Mouse (Mus musculus) heart, adult 8-10 months (tissue): ENCODE data around the gene Ebf1. TPM values are rescaled to one million over a fixed set of nuclear protein-coding genes. Genes with fewer than 3 reads are reported as not detected.

ENCODE experiments used
- DNase-seq: peaks from one replicate; pipeline ENCODE4 v3.0.0; 2022; ENCODE audit warnings: low spot score
- total RNA-seq, 4 experiments: library from RNA; stranded (reverse); gene quantifications; 2 replicates each; pipeline ENCODE4 v1.2.4; 2022

Gene Ebf1
- total RNA-seq, 4 experiments from 2014 or later, result 10.5 to 15.1 (median 11.7) TPM

DNA sequence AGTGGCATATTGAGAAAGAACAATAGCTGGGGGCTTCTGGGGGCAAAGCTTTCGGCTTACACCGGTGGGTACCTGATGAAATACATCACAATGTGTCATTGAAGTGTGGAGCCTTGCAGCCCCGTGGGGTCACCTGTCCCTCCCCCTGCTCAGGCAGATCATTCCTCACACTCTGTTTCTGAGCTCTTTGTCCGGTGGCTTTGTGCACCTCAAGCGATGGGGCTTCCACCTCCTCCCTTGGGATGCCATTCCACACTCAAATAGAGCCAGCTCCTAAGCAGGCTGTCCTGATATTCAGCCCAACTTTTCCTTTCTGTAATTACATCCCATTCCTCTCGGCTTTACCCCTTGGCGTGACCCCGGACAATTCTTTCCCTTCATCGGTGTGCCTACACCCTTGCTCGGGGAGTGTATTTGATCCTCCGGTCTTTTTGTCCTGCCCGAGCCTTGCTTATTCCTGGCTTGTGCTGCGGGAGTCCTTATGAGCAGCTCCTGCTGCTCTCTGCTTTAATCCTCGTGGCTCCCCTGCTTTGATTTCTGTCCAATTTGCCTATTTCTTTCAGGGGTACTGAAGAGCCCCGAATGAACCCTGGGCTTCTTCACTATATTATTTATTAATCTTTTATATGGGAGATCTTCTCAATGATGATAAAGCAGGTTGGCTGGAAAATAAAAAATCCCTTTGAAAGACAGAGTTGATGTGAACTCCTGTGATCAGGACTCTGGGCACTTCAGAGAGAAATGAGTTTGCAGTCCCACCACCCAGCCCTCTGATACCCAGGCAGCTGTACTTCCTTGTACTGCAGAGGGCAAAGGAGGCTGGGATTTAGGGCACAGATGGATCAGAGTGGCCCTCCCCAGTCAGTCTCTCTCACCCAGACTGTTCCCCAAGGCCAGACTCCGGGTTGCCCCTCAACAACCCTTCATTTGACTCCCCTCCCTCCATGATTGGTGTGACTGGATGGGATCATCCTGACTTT is 160.5 kb downstream of the Ebf1 start:
- no peak for DNase-seq

DNA sequence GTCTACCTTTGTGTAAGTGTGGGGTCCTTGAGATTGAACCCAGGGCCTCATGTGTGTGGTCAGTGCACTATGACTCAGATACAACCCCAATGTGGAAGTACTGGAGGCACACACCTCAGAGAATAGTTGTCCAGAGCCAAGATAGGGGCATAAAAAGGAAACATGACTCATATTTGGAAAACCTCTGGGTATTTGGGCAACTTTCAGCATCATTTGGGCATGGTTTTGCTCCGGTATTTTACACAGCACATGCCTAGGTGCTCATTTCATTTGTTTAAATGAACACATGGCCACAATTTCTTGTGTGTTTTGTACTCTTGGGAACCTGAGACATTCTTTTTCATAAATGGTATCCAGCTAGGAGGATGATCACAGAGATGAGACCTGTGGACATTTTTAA is 161.9 kb downstream of the Ebf1 start:
- no peak for DNase-seq

DNA sequence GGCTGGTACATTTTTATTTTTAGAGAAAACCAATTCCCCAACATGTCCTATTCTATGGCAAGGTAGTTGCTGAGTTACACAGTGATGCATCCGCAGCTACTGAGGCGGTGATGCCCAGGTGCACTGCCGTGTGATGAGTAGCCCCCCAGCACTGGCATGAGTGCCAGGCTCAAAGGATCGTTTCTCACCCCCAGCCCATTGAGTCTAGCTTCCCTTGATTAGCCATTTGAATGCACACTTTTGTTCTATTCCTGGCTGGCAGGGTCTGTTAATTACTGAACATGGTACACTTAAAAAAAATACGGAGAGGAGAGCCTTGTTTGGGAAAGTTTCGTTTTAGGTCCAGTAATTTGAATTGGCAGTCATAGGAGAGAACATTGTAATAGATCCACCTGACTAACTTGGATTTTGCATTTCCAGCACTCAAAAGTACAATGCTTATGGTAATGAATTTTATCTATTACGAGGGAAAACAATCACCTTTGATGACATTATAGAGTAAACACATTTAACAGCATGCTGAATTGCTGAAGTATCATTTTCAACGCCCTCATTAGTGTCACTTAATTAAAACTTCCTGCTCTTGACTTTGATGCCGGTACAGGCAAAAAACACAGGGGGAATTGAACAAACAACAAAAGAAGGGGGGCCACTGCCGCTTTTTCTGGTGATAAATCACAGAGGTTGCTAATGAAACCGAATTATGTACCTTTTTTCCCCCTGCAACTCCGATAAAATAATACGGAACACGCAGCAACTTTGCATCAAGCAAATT is 167.3 kb downstream of the Ebf1 start:
- DNase-seq, result no peak

DNA sequence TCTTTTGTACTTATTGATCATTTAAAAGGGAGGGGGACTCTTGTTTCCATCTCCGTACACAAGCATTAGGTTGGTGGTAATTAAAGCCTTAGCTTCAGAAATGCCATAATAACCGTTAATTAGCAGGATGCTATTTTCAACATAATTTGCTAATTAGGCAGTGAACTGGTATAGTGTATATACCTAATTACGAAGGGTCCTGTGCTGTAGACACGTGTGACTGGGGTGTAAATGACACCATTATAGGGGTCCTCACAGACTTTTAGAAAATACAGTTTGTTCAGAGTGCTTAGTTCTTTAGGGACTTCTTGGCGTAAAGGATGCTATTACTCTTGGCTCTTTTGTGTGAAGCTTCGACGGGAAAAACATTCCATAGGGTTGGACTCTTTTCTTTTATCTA is 167.9 kb downstream of the Ebf1 start:
- no peak for DNase-seq

DNA sequence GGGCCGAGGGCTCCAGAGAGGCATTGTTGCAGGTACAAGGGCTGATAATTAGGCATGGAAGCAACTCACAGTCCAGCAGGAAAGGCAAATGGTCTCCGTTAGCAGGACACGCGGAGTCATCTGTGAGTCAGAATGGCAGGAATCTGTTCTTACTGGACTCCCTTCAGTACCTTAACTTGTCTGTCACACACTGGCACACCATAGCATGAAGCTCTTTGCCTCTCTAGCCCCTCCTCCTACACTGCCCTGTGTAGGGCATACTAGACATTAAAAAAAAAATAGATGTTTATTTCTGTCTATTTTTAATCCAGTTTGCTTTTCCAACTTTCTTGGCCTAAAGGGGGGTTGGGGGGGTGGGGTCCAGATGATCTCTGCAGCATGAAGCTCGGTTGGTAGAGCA is 168.4 kb downstream of the Ebf1 start:
- DNase-seq, result no peak

DNA sequence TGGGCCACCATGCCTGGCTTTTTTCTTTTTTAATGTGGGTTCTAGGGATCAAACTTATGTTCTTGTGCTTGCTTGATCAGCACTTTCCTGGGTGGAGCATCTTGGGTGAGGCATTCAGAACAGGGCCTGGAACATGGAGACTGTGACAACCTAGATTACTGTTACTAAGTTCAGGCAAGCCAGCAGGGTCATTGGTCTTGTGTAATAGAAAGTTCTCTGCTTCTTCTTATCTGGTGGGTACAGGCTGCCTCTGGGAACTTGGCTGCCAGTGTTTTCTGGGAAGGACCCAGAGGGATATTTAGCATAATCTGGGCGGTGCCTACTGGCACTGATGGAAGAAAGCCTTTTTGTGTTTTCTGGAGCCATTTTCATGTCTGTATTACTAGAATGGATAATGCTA is 170.9 kb downstream of the Ebf1 start:
- peak; percentile 21 for DNase-seq

DNA sequence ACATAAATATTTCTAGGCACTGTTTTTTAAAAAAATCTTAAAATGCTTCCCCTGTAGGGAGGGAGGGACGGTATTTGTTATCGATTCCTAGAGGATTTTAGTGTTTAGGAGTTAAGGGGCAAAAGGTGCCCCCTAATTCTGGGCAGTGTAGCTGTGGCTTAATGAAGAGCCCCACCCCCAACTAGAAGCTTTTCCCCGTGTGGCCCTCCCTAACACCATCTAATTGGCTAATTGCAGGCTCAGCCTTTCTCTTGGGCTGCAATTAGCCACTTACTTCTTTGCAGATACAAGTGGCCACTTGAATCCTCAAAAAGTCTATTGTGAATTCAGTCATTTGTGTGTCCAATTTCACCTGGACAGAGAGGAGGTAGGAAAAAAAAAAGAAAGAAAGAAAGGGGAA is 175.7 kb downstream of the Ebf1 start:
- no peak for DNase-seq

DNA sequence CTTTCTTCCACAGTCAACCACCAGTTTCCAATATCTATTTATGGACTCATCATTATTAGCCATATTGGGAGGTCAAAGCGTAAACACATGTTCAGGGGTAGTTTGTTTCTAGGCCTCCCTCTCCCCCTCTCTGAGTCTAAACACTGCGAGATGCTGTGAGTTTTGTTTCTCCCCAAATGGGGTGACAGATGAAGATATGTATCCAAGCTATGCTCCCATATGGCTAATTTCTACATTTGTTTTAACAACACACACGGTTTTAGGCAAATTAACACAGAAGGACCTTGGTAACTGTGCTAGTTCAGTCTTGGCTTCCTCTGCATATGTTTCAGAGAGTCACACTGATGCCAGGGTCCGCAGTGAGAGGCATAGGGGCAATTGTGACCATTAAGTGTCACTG is 177.8 kb downstream of the Ebf1 start:
- no peak for DNase-seq

DNA sequence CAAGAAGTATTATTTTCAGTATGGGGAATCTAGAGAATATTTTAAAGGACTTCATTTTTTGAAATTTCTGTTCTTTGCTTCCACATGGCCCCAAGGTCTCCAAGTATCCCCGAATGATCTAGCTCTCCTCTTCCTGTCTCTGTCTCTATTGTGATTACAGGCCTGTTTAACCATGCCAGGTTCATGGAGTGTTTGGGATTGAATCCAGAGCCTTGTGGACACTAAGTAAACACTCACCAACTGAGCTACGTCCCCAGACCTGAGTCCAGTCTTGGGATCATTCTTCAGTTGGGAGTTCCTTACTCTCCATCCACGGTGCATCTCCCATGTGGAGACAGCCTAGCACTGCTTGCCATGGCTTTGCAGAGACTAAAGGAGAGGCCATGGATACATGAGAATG is 178.7 kb downstream of the Ebf1 start:
- DNase-seq, result no peak

DNA sequence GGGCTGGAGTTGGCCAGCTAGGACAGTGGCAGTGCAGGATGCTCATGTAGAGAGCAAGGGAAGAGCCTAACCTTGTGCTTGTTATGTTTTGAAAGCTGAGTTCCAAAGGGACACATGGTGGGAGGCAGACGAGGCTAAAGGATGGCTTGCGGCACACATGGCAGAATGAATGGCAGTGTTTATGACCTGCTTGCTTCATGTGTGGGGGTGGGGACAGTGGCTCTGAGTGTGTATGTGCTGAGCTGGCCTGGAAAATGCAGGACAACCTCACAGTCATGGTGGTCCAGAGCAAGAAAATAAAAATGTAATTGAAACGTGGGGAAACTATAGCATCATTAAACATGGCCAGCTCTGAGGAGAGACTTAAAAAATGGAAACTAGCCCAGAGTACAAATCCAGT is 181.2 kb downstream of the Ebf1 start:
- no peak for DNase-seq

DNA sequence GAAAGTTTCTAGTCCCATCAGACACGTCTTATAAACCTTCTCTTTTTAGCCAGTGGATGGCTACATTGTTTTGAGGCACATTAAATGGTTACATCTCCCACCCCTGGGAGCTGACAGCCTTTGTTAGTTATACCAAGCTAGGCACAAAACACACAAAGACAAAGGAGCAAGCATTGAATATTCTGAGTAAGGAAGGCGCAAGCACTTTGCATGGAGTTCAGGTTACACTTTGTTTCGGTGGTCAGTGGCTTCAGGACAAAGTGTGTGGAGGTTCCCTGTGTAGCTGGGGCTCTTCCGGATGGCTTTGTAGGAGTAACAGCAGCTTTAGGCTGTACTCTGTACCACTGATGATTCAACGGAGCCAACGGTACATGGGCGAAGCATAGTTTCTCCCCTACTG is 186.9 kb downstream of the Ebf1 start:
- no peak for DNase-seq

DNA sequence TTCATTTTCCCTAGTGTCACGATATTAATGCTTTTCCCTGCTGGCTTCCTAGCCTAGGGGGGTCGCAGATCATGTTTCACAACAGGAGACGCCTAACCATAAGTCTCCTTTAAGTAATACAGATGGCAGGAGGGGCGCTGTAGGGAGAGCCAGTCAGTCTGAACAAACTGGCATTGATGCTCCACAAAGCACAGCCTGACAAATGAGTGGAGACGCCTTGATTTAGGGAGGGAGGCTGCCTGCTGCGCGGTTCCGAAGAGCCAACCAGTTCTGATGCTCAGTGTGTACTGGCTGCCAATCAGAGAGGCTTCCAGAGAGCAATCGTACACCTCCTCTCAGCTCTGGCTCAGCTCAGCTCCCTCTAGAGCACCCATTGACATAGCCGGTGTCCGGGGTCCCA is 189.5 kb downstream of the Ebf1 start:
- DNase-seq, result no peak

DNA sequence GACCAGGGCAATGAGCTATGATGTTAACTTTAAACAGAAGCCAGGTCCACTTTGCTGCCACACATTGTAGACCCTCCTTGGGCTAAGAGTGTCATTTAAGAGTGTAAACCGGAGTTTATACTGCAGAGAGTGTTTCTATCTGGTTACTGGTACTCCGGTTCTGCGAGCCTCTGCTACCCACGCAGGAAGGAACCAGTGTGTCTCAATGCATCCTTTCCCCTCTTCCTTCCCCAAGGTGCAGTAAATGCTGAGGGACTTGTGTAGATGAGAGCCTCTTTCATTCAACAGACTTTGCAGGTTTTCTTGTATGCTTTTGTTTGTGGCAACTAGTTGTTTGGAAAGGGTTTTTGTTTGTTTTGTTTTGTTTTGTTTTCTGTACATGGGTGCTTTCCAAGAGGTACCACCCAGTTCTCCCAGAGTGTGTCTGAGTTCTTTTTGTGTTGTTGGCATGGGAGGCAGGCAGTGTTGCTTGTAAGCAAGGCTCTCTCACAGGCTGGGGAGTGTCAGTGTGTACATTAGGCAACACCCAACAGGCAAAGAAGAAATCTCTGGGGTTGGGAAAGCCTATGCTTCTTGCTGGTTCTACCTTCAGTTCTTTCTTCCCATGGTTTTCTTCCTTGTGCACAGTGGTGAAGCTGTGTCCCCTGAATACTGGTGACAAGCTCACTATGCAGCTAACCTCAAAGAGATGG is 191.9 kb downstream of the Ebf1 start:
- DNase-seq, result no peak

DNA sequence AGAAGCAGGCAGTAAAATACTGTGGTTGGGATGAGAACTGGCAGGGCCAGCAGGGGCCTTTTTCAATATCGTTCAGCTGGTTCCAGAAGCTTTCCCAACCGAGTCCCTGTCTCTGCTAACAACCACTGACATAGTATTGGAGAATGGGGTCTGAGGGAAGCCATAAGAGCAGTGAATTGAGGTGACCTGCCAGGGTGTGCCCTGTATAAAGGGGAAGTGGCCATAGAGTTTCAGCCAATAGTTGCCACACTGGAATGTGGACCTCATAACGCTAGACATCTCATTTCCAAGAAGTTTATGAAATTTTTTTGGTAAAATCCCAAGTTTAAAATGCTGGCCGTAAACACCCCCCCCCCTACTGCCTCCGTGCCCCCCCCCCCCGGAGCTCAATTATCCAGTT is 193.9 kb downstream of the Ebf1 start:
- DNase-seq, result no peak

DNA sequence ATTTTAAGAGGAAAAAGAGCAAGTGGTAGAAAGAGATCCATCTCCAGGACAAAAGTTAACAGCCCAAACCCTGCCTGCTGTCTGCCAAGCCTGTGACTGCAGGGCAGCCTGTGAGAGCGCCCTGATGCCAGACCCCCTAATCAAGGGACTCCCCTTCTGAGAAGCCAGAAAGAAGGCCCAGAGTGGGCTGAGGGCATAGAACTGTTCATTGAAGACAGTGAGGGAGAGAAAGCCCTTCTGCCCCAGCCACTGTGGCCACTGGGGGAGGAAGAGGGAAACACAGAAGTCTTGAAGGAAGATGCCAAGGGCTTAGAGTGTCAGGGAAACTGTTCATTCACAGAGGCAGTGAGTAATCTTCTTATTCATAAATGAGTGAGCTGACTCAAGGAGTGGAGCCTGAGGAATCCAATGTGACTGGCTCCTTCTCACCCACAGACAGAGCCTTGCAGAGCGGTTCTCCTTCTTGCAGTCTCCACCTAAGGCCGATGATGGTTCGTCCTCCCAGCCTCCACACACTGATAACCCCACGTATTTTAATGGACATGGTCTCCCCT is 195.2 kb downstream of the Ebf1 start:
- no peak for DNase-seq

DNA sequence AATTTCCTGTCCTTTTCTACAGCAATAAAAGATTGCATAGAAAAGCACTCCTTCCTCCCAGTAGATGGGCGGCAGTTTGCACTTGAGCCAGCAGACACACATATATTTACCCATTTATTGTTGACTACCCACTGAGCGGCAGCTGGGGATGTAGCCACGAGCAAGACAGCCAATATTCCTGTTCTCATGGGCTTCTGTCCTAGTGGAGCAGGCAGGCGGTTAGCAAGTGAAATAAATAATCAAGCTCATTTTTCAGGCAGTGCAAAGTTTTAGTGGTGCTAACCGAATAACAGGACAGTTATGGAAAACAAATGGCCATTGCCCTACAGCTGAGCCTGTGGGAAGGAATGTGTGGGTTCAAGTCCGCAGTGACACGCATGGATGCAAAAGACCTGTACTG is 196.4 kb downstream of the Ebf1 start:
- DNase-seq, result no peak

DNA sequence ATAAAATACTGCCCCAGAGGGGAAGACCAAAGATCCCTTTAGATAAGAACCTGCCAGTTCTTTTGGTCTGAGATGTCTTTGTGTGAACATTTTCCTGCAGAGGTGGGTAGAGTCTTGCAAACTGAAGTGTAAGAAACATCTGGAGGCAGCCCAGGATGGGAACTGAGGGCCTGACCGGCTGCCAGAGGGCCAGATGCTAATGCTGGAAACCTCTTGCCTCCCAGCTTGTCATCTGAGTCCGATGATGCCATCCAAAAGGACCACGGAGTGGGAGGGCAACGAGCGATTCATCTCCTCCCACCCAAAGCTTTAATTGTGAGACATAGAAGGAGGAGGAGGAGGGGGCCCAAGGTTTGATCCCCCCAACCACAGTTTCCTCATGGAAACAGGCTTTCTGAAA is 197.7 kb downstream of the Ebf1 start:
- peak; percentile 42 for DNase-seq

DNA sequence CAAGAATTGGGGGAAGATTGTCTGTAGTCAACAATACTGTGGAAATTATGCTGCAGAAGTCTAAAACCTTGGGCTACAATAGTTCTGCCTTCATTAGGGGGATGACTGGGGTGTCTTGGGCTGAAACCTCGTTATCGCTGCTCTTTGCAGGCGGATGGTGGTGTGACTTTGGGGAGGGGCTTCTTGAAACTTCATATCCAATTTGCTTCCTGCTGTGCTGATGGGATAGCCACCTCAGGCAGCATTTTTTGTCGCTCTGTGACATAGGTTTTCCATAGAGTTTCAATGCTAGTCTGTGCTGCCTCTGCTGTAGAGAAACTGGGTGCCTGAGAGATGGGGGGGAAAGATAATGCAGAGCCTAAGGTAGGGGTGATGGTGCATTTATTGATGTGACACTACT is 198.9 kb downstream of the Ebf1 start:
- DNase-seq, result no peak

DNA sequence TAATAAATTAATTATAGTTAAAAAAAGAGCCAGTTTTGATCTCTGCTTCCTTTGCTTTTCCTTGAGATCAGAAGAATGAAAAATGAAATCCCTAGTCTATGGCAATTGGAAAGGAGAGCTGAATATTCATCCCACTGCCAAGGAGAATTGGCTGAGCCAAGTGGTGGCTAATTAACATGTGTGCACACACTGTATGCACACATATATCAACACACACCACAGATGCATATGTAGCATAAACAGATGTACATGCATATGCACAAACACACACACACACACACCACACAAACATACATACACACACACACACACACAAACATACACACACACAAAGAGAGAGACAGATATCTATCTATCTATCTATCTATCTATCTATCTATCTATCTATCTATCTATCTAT is 205.2 kb downstream of the Ebf1 start:
- DNase-seq, result no peak

DNA sequence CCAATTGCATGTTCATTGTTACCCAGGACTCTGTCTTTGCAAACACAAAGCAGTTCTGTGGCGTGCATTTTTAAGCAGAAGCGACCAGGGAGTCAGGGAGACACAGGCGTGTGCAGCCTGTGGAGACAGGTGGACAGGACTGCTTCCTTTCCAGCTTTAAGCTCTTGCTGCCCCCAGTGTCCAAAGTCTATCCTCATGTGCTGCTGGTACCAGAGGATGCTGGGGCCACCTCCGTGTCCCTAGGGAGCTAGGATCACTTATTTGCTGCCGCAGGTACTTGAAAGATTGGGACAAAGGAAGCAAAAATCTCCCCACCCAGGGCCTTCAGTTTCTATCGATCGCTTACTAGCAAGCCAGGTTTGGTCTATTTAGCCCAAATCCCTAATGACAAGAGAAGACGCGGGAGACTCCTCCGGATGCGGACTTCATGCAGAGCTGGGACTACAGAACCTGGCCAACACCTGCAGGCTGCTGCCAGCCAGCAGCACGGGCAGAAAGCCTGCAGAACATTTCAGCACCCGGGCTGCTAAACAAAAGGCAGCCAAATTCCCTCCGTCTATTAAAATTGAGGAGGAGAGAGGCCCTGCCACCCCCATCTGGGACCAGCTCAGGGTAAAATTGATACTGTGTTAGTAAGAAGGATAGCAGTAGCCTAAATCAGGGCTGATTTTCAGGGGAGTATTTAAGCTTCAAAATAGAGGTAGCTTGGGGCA is 215.3 kb downstream of the Ebf1 start:
- DNase-seq, result no peak

DNA sequence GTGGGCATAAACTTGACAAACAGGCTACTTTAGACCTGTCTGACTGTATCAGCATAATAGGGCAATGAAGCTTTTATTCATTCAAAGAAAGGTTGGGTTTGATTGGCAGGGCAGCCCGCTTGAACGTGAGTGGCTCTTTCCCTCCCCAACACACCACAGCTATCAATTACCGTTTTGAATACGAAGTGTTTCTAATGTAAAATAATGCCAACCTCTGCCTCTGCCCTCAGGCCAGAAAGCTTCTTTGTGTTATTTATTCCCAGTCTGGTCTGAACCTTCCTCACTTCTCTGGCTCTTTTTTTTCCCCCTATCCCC is 215.8 kb downstream of the Ebf1 start:
- no peak for DNase-seq
